Mouse (Mus musculus) telencephalon, adult 2 months (tissue): ENCODE measurements around the gene Mad1l1.

ENCODE experiments used
- DNase-seq: peaks from one replicate; pipeline ENCODE4 v3.0.0-alpha.2; 2011; ENCODE audit warnings: low read depth, low spot score

The Mad1l1 gene

DNA sequence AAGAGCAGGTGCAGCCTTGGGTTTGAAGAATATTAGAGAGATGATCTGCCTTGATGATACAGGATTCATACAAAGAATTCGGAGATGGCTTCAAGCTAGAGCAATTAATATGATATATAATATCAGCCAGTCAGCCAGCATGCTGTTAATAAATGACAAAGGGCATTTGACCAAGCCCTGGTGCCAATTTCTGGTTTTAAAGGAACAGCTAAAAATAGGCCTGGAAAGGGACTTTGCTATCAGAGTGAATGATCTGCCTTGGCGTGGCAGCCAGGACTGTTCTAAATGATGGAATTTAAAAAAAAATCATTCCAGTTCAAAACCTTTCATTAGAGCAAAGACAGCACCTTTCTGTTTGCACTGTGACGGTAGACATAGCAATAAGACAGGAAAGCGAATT lies 361.6 kb downstream of the Mad1l1 start:
- no peak for DNase-seq
